In the genomic region with DNA sequence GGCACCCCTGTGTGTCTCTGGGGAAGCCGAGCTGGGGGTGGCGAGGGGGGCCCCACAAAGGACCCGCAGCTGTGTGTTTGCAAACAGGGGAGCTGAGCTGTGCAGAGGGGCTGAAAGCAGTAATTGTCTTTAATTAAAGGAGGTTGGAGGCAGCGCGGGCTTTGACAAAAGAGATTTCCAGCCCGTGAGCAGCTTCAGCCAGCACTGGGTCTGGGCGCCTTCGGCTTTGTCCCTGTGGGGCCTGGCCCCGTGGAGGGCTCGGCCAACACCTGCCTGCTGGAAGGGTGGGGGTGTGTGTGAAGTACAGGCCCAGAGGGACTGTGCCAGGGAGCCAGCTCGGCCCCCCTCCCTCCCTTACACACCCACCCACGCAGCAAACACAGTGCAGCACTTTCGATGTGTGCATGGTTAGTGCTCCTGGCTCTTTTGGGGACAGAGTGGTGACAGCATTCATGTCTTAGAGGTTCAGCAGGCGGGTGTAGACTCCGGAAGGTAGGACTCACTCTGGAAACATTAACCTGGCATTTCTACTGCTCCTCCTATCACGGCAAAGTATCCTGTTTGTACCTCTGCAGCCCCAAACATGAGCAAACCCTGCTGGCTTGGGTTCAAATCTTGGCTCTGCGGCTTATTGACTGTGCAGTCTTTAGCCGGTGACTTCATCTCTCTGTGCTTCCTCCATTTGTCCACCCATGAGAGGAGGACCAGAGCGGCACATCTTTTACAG, we compare ENCODE assay signal across 10 mouse cellular contexts.
DNase-seq lines count a peak whose midpoint lies in the region; ATAC-seq and TF ChIP-seq lines count a peak whose summit lies in the region.
"Had no signal": no experiment of that assay in that cellular context is flagged by ENCODE, and none has a peak within 500 bp of the region (broad histone marks: within the 10 kb centered on the region; RNA-seq: fewer than 3 reads in every experiment).

No protein-coding gene starts in this region.

- H3K9ac ChIP-seq in heart, embryonic 12.5 days = no peak overlapping the region
- H3K9ac ChIP-seq in hindbrain, embryonic 14.5 days = peak overlapping the region; percentile 47
- H3K9ac ChIP-seq in midbrain, embryonic 16.5 days (ENCODE audit: low read depth, low read length) = peak overlapping the region; percentile 57; the same call in 1 of the 2 replicates
- H3K9ac ChIP-seq: heart, embryonic 15.5 days; liver, embryonic 14.5 days had no signal

- ATAC-seq in heart, embryonic 12.5 days (ENCODE audit: insufficient number of reproducible peaks, low FRiP score) = 0 out of 2 replicates have a peak, but pooled peaks have one; percentile 13
- peak; percentile 49 for ATAC-seq in hindbrain, embryonic 14.5 days (ENCODE audit: low FRiP score)
- peak; percentile 61 for ATAC-seq in midbrain, embryonic 16.5 days
- ATAC-seq in erythroblast, adult 5-6 weeks (replicated peaks; ENCODE audit: low FRiP score, poor library complexity, severe bottlenecking) = no peak

- no peak for TF ChIP-seq CTCF in brain, embryonic 14.5 days (IDR thresholded peaks at IDR 0.05; ENCODE audit: borderline replicate concordance, extremely low read depth, insufficient read depth, insufficient read length)

- no peak overlapping the region for H3K4me3 ChIP-seq in heart, embryonic 12.5 days
- no peak overlapping the region for H3K4me3 ChIP-seq in hindbrain, embryonic 14.5 days (replicated peaks; ENCODE audit: low read length)
- no peak overlapping the region for H3K4me3 ChIP-seq in midbrain, embryonic 16.5 days (ENCODE audit: low read depth, low read length)
- H3K4me3 ChIP-seq: heart, embryonic 15.5 days had no signal

- H3K27ac ChIP-seq in heart, embryonic 12.5 days (ENCODE audit: poor library complexity, severe bottlenecking) = no peak overlapping the region
- H3K27ac ChIP-seq in hindbrain, embryonic 14.5 days = peak overlapping the region; percentile 89
- H3K27ac ChIP-seq in midbrain, embryonic 16.5 days (ENCODE audit: low read length) = peak overlapping the region; percentile 82
- H3K27ac ChIP-seq: liver, embryonic 14.5 days had no signal

- TF ChIP-seq POLR2A in brain, embryonic 14.5 days (IDR thresholded peaks at IDR 0.05; ENCODE audit: borderline replicate concordance, extremely low read depth, insufficient read depth, insufficient read length, poor library complexity, severe bottlenecking) = no peak

- peaks cover 49% of the 10 kb centered on the region for H3K27me3 ChIP-seq in heart, embryonic 12.5 days (replicated peaks)
- H3K27me3 ChIP-seq in hindbrain, embryonic 14.5 days (ENCODE audit: control insufficient read depth, insufficient read depth, low read length) = no peaks in the 10 kb centered on the region
- H3K27me3 ChIP-seq in midbrain, embryonic 16.5 days (ENCODE audit: control insufficient read depth, insufficient read depth, low read depth, low read length) = no peaks in the 10 kb centered on the region

- WGBS in heart, embryonic 12.5 days = 33% methylated on average over 19 of the region's 19 CpGs
- WGBS in hindbrain, embryonic 14.5 days = 9% methylated on average over 19 of the region's 19 CpGs
- WGBS in midbrain, embryonic 16.5 days = 8% methylated on average over 19 of the region's 19 CpGs

- DNase-seq in heart, adult 9 months (ENCODE audit: low spot score in 2 of 2) = no peak
- DNase-seq in brain, embryonic 14.5 days (ENCODE audit: low read depth) = peak; percentile 93
- no peak for DNase-seq in hindbrain, embryonic 14.5 days (ENCODE audit: low spot score)
- no peak for DNase-seq in adrenal gland, postnatal 4 days (ENCODE audit: low spot score in 2 of 2)
- DNase-seq in testis, postnatal 14 days (ENCODE audit: low spot score) = no peak

- peaks cover 33% of the 10 kb centered on the region for H3K4me1 ChIP-seq in heart, embryonic 12.5 days (replicated peaks)
- peaks cover 59% of the 10 kb centered on the region for H3K4me1 ChIP-seq in hindbrain, embryonic 14.5 days (replicated peaks; ENCODE audit: control insufficient read depth, insufficient read depth, low read length)
- H3K4me1 ChIP-seq in midbrain, embryonic 16.5 days (ENCODE audit: control insufficient read depth, insufficient read depth, low read length) = peaks cover 46% of the 10 kb centered on the region

- no peaks in the 10 kb centered on the region for H3K9me3 ChIP-seq in heart, embryonic 12.5 days (replicated peaks)
- no peaks in the 10 kb centered on the region for H3K9me3 ChIP-seq in hindbrain, embryonic 14.5 days (ENCODE audit: control insufficient read depth, low read length)
- H3K9me3 ChIP-seq in midbrain, embryonic 16.5 days (replicated peaks; ENCODE audit: control insufficient read depth, low read length, poor library complexity, severe bottlenecking) = no peaks in the 10 kb centered on the region
- H3K9me3 ChIP-seq: heart, embryonic 15.5 days had no signal

- H3K36me3 ChIP-seq in heart, embryonic 12.5 days = no peaks in the 10 kb centered on the region
- H3K36me3 ChIP-seq in hindbrain, embryonic 14.5 days (replicated peaks; ENCODE audit: control insufficient read depth, insufficient read depth) = no peaks in the 10 kb centered on the region
- no peaks in the 10 kb centered on the region for H3K36me3 ChIP-seq in midbrain, embryonic 16.5 days (ENCODE audit: control insufficient read depth, insufficient read depth, low read length)
- H3K36me3 ChIP-seq: heart, embryonic 15.5 days had no signal

- H3K4me2 ChIP-seq in heart, embryonic 12.5 days = peak overlapping the region; percentile 17; the same call in 1 of the 2 replicates
- H3K4me2 ChIP-seq in hindbrain, embryonic 14.5 days (replicated peaks) = peak overlapping the region; percentile 5; the same call in 1 of the 2 replicates
- peak overlapping the region; percentile 12; the same call in 1 of the 2 replicates for H3K4me2 ChIP-seq in midbrain, embryonic 16.5 days (ENCODE audit: low read length)
- H3K4me2 ChIP-seq: heart, embryonic 15.5 days had no signal
